Mouse (Mus musculus) left cerebral cortex, adult 2 months (tissue): ENCODE results near the gene Zfhx3. TPM values are rescaled to one million over a fixed set of nuclear protein-coding genes. Genes with fewer than 3 reads are reported as not detected.

Experiments
- DNase-seq, 2 experiments: peaks; one replicate each; pipeline ENCODE4 v3.0.0; 2021 to 2022; ENCODE audit warnings: low spot score in 2 of 2, mixed read lengths in 1 of 2; ENCODE audit errors: extremely low spot score in 1 of 2
- H3K27ac ChIP-seq: fragments of 200-600 bp; 2 replicates; pipeline ENCODE4 v1.8.1; 2022
- H3K4me3 ChIP-seq: fragments of 200-600 bp; 2 replicates; pipeline ENCODE4 v1.8.1; 2022
- CTCF ChIP-seq: fragments of 200-600 bp; IDR thresholded peaks from 2 replicates; pipeline ENCODE4 v1.8.1; 2022; ENCODE audit warnings: antibody characterized with exemption, mild to moderate bottlenecking, moderate library complexity
- intact Hi-C: fragments of 180-260 bp; cut with DNase I; formaldehyde crosslinking; loops from one replicate; pipeline ENCODE4 v1.15.1; 2025
- total RNA-seq, 2 experiments: library from RNA; stranded (reverse); gene quantifications; 2 replicates each; pipeline ENCODE4 v1.2.3; 2021

Zfhx3 gene
- total RNA-seq, 2 experiments from 2014 or later, result 5.0 to 5.1 TPM

DNA sequence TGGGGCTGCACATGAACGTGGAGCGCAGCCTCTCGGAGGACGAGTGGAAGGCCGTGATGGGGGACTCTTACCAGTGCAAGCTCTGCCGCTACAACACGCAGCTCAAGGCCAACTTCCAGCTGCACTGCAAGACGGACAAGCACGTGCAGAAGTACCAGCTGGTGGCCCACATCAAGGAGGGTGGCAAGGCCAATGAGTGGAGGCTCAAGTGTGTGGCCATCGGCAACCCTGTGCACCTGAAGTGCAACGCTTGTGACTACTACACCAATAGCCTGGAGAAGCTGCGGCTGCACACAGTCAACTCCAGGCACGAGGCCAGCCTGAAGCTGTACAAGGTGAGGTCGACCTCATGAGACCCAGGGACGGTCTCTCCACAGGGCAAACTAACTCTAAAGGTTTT is 857.9 kb downstream of the Zfhx3 start:
- intact Hi-C loops, result no loop called here
- no peak overlapping the region for H3K27ac ChIP-seq
- no peak for DNase-seq
- no peak overlapping the region for H3K4me3 ChIP-seq
- no peak for TF ChIP-seq CTCF

DNA sequence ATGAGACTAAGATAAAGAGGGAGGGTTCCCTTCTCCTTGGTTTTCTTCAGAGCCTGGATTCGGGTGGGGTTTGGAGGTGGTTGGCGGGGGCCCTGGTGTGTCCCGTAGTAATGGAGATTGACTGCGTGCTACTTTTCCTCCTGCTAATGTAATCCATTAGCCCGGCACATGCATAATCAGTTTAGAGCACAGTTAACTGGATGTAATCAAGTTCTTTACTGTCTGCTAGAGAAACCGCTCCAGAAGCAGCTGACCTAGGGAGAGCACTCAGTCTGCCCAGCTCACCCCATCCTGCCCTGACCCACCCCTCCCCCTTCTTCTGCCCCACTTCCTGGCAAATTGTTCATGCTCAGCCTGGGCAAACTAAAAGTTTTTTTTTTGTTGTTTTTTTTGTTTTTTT is 860.6 kb downstream of the Zfhx3 start:
- H3K4me3 ChIP-seq, result no peak overlapping the region
- no peak for DNase-seq
- intact Hi-C loops, result no loop called here
- no peak for TF ChIP-seq CTCF
- no peak overlapping the region for H3K27ac ChIP-seq

DNA sequence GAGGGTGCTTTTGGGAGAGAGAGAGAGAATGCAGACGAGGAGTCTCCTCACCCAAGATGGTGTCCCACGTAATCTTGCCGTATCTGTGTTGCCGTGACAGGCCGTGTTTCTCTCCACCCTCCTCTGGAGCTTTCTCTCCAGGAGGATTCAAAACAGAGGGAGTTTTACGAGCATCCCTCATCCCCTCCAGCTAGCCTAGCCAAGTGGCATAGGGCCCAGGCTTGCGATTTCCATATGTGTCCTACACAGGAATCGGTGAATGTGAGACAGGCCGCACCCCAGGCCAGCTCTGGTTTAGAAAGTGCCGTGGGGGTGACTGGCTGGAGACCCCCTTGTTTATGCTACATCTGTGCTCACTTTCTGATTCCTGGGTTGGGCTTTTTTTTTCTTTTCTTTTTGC is 869.2 kb downstream of the Zfhx3 start:
- no peak for TF ChIP-seq CTCF
- no peak overlapping the region for H3K27ac ChIP-seq
- intact Hi-C loops, result no loop called here
- DNase-seq, result no peak
- no peak overlapping the region for H3K4me3 ChIP-seq

DNA sequence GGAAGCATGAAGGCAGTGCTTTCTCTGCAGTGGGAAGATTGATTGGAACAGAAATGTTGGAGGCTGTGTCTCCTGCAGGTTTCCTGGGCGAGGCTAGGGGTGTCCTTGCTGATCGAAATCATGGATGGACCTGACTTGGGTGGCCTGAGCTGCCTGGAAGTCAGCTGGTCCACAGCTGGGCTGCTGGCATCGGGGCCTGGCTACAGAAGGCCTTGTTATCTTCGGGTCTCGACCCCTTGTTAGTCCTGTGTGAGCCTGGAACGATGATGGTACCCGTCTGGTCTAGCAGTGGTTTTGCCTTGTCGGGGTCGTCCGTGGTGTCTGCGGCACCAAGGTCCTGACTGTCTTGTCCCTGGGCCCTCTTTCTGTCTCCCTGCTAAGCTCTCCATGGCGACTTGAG is 870.9 kb downstream of the Zfhx3 start:
- TF ChIP-seq CTCF, result no peak
- Histone ChIP-seq H3K4me3 (no peak overlapping the region), H3K27ac (no peak overlapping the region)
- DNase-seq, result no peak
- intact Hi-C loops, result no loop called here

- Histone ChIP-seq H3K4me3 (no peak overlapping the region), H3K27ac (no peak overlapping the region)
- TF ChIP-seq CTCF, result no peak
- no peak for DNase-seq
- intact Hi-C loops, result no loop called here
Measured at GRCm38 (mm10) chr8:108819271-108819671, 876.8 kb downstream of the Zfhx3 start.

GRCm38 (mm10) chr8:108819826-108820225 is 877.4 kb downstream of the Zfhx3 start:
- no peak overlapping the region for H3K4me3 ChIP-seq
- no peak for TF ChIP-seq CTCF
- H3K27ac ChIP-seq, result no peak overlapping the region
- DNase-seq, result no peak
- intact Hi-C loops, result no loop called here

- no peak for DNase-seq
- no peak for TF ChIP-seq CTCF
- intact Hi-C loops, result no loop called here
- H3K4me3 ChIP-seq, result no peak overlapping the region
- H3K27ac ChIP-seq, result no peak overlapping the region
Measured at GRCm38 (mm10) chr8:108820634-108821033, 878.2 kb downstream of the Zfhx3 start.

DNA sequence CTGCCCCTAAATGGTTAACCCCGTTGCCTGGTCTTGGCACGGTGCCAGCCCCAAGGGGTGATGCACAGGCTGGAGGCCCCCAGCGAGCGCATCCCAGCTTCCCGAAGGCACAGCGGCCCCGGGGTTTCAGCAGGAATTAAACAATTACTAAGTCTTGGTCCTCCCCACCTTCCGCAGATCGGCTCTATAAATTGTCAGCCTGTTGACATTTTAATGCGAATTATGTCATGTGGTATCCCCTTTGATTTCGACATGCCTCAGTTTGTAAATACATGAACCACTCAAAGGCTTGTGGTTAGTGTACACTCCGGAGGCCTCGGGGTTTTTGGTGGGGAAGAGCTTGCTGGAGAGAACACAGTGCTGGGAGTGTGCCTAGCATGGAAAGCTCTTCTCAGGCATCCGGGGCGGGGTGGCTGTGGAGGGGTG is 880.4 kb downstream of the Zfhx3 start:
- no peak for TF ChIP-seq CTCF
- DNase-seq, result no peak
- intact Hi-C loops, result no loop called here
- Histone ChIP-seq H3K27ac (no peak overlapping the region), H3K4me3 (no peak overlapping the region)

GRCm38 (mm10) chr8:108824049-108824448 is 881.6 kb downstream of the Zfhx3 start:
- intact Hi-C loops, result no loop called here
- H3K27ac ChIP-seq, result no peak overlapping the region
- no peak for TF ChIP-seq CTCF
- no peak overlapping the region for H3K4me3 ChIP-seq
- no peak for DNase-seq

- no peak for TF ChIP-seq CTCF
- intact Hi-C loops, result no loop called here
- H3K27ac ChIP-seq, result no peak overlapping the region
- H3K4me3 ChIP-seq, result no peak overlapping the region
- DNase-seq, result no peak
Measured at GRCm38 (mm10) chr8:108826414-108826813, 884.0 kb downstream of the Zfhx3 start.

DNA sequence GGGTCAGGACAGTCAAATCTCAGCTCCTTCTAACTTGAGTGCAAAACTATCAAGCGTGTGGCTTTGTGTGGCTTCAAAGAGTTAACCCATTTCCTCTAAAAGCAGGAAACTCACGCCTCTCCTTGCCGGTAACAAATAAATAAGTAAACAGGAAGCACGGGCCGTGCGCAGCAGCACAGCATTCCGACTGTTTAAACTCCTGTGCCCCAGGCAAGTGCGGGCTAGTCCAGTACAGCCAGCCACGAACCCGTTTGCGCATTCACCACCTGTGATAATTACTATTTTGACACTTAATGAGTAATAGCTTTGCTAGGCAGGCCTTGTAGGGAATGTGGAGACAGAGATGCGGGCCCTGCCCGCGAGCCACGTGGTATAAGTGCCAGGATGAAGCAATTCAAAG is 885.0 kb downstream of the Zfhx3 start:
- H3K4me3 ChIP-seq, result no peak overlapping the region
- no peak for DNase-seq
- no peak overlapping the region for H3K27ac ChIP-seq
- intact Hi-C loops, result no loop called here
- no peak for TF ChIP-seq CTCF

GRCm38 (mm10) chr8:108829305-108829717 is 886.9 kb downstream of the Zfhx3 start:
- intact Hi-C loops, result no loop called here
- Histone ChIP-seq H3K27ac (no peak overlapping the region), H3K4me3 (no peak overlapping the region)
- TF ChIP-seq CTCF, result no peak
- peak; percentile 14 to 34 for DNase-seq

DNA sequence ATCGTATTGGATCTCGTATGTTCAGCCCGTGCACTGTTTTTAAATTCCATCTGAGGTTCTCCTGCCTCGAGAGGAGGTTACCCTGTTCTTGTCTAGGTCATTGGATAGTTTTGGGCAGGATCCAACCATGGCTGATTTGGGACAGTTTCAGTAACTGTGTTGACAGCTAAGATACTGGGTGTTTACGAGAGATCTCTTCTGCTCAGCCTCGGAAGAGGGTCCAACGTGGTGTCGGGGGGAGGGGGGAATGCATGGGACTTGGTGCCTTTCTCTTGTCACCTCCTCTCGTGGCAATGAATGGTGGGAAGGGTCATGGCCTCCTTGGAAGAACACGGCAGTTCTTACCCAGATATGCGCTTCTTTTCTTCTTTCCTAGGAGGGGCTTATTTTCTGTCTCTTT is 892.7 kb downstream of the Zfhx3 start:
- no peak for DNase-seq
- no peak for TF ChIP-seq CTCF
- intact Hi-C loops, result no loop called here
- Histone ChIP-seq H3K27ac (no peak overlapping the region), H3K4me3 (no peak overlapping the region)

GRCm38 (mm10) chr8:108837788-108838187 is 895.3 kb downstream of the Zfhx3 start:
- Histone ChIP-seq H3K27ac (no peak overlapping the region), H3K4me3 (no peak overlapping the region)
- DNase-seq, result no peak
- no peak for TF ChIP-seq CTCF
- intact Hi-C loops, result no loop called here
